Mouse (Mus musculus) lung, adult 2 months (tissue): ENCODE data around the gene Hapln4.

ENCODE experiments used
- CTCF ChIP-seq: fragments of 200-500 bp; IDR thresholded peaks from 2 replicates; pipeline ENCODE4 v1.5.1; 2011; ENCODE audit warnings: mild to moderate bottlenecking, low read length, control low read depth; ENCODE audit not compliant: insufficient read depth
- POLR2A ChIP-seq: fragments of 200-500 bp; IDR thresholded peaks from 2 replicates; pipeline ENCODE4 v1.6.1; 2011; ENCODE audit warnings: low read depth, mild to moderate bottlenecking, control low read depth, low read length, borderline replicate concordance; ENCODE audit errors: extremely low read depth

GRCm38 (mm10) chr8:70114892-70115291, 31.6 kb downstream of the Hapln4 start:
- TF ChIP-seq CTCF = no peak
- TF ChIP-seq POLR2A = no peak
